Mouse (Mus musculus): ENCODE results near the gene G3bp1. TPM values are rescaled to one million over a fixed set of nuclear protein-coding genes. Genes with fewer than 3 reads are reported as not detected.
A peak's percentile ranks its signal among the peaks of the same experiment; 100 is the strongest.

G3bp1 gene
- polyA plus RNA-seq, 1 experiment from 2014 or later: 188 TPM

DNA sequence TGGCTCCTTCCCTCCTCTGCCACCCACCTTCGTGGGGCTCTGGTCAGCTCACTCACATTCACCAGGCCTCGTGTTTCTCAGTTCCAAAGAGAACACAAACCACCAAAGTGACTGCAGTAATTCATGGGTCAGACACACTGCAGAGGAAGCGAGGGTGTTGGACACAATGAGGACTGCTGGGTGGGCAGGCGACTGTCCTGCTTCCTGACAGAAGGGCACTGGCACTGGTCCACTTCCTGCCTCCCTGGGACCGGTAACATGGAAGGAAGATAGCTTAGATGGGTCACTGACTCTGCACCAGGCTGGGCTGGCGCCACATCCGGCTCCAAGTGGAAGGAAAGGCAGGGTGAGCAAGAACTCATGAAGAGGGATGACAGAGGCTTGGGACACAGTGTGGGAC is 20.0 kb upstream of the G3bp1 start:
- H3K9me3 ChIP-seq: no peaks in the 10 kb centered on the region
- H3K27ac ChIP-seq: peak overlapping the region; percentile 44; the same call in 1 of the 2 replicates
- 62% methylated on average over 7 of the region's 7 CpGs for WGBS
- H3K4me1 ChIP-seq: peaks cover 18% of the 10 kb centered on the region
- no peaks in the 10 kb centered on the region for H3K27me3 ChIP-seq (ENCODE audit: insufficient read depth, poor library complexity, severe bottlenecking)
- DNase-seq (ENCODE audit: low spot score): no peak
- peaks cover 50% of the 10 kb centered on the region for H3K36me3 ChIP-seq
- no peak overlapping the region for H3K4me3 ChIP-seq

DNA sequence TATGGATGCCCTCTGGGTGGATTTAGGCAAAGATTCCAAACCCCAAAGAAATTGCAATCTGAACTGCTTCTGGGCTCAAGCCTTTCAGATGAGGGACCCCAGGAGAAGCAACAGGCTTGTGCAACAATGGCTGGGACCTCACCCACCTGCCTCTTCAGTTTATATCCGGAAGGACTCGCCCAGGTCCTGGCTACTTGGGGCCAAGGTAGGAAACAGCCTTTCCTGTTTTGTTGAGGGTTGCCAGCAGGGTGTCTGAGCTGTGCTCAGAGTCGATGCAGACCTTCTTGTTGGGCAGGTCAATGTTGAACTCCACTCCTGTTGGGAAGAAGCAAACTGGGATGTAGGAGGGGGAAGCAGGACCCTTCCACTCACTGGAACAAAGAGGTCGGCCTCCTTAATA is 19.2 kb upstream of the G3bp1 start:
- WGBS: 74% methylated on average over 4 of the region's 4 CpGs
- Histone ChIP-seq H3K4me1 (peaks cover 12% of the 10 kb centered on the region), H3K9me3 (no peaks in the 10 kb centered on the region), H3K36me3 (peaks cover 55% of the 10 kb centered on the region), H3K4me3 (no peak overlapping the region), H3K27me3 (ENCODE audit: insufficient read depth, poor library complexity, severe bottlenecking) (no peaks in the 10 kb centered on the region), H3K27ac (no peak overlapping the region)
- DNase-seq (ENCODE audit: low spot score): no peak

DNA sequence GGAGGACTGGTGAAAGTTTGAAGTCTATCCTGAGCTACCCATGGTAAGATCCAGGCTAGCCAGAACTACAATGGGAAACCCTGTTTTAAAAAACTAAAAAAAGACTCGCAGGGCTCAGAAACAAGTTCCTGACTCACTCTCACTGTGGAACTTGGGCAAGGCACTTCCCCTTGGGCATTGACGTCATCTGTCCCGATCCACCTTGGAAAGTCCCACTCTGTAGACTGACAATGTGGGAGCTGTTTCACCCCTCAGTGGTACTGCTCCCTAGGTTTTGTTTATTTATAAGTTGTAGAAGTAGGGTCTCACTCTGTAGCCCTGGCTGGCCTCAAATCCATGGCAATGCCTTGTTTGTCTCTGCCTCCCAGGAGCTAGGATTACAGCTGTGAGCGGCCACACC is 15.8 kb upstream of the G3bp1 start:
- H3K4me3 ChIP-seq: no peak overlapping the region
- no peak for DNase-seq (ENCODE audit: low spot score)
- no peaks in the 10 kb centered on the region for H3K9me3 ChIP-seq
- no peaks in the 10 kb centered on the region for H3K27me3 ChIP-seq (ENCODE audit: insufficient read depth, poor library complexity, severe bottlenecking)
- H3K36me3 ChIP-seq: peaks cover 58% of the 10 kb centered on the region
- H3K27ac ChIP-seq: no peak overlapping the region
- WGBS: 80% methylated on average over 4 of the region's 4 CpGs
- peaks cover 10% of the 10 kb centered on the region; the same call in 1 of the 2 replicates for H3K4me1 ChIP-seq

DNA sequence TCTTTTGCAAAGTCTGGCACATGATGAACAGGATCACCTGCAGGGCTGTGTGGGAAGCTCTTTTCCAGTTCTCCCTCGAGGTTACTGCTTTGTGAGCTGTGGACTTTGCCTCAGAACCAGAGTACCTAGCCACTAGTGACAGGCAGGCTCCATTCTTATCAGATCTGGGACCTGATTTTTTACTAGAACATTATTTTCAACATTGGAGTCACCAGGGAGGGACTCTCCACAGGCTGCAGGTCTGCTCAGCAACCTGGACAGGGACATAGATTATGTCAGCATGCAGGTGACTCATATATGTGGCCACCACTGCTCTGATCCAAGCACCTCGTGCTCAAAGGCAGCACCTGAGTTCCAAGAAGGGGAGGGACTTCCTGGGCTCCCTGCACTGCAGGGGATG is 14.3 kb upstream of the G3bp1 start:
- H3K27me3 ChIP-seq (ENCODE audit: insufficient read depth, poor library complexity, severe bottlenecking): no peaks in the 10 kb centered on the region
- H3K4me3 ChIP-seq: no peak overlapping the region
- 80% methylated on average over 2 of the region's 2 CpGs for WGBS
- H3K27ac ChIP-seq: no peak overlapping the region
- H3K36me3 ChIP-seq: peaks cover 42% of the 10 kb centered on the region
- H3K9me3 ChIP-seq: no peaks in the 10 kb centered on the region
- DNase-seq (ENCODE audit: low spot score): no peak
- peaks cover 18% of the 10 kb centered on the region for H3K4me1 ChIP-seq

DNA sequence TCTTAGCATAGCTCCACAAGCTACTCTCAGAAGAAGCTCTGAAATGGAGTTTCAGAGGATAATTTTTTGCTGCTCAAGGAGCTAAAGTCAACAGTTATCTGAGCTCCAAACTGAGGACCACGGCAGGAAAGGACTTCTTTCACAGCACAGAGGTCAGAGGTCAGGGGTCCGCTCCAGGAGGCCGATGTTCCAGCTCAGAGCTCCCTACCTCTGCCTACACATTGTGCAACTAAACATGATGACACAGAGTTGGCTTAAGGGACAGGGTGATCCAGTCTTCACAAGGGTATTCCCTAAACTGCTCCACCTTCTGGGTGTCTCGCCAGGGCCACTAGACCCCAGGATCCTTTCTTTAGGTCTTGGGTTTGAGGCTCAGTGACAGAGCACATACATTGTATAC is 11.0 kb upstream of the G3bp1 start:
- Histone ChIP-seq H3K4me1 (peaks cover 21% of the 10 kb centered on the region), H3K9me3 (no peaks in the 10 kb centered on the region), H3K36me3 (peaks cover 17% of the 10 kb centered on the region), H3K4me3 (no peak overlapping the region), H3K27me3 (ENCODE audit: insufficient read depth, poor library complexity, severe bottlenecking) (no peaks in the 10 kb centered on the region), H3K27ac (peak overlapping the region; percentile 18; the same call in 1 of the 2 replicates)
- no peak for DNase-seq (ENCODE audit: low spot score)
- 56% methylated on average over 4 of the region's 4 CpGs for WGBS

DNA sequence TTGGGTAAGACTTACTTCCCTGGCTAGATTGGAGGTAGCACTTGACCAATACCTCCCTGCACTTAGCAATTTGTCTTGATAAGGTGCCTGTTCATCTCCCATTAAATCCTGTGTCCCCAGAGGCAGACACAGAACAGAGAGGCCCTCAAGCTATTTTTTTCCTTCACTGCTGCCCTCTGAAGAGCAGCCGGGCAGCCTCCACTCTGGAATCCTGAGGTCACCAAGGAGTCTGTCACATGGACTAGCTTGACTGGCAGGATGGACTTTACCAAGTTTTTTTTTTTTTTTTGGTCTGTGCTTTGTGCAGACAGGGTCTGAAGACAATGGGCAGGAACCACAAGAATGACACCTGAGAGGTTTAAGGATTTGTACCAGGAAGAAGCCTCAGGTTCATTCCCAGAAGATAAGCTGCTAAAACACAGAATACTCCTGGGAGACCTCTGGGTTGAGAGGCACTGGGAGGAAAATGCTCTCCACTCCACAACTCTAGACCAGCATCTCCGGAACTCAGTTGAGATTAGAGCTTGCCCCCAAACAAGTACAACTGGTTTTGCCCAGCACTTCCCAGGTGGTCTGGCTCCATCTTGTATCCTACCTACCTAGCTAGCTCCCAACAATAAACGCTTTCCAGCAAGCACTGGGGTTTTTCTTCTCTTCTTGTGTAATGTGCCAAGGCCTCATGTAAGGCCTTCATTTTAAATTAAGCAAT is 9.5 kb upstream of the G3bp1 start:
- Histone ChIP-seq H3K36me3 (peaks cover 7% of the 10 kb centered on the region; the same call in 1 of the 2 replicates), H3K4me1 (peaks cover 21% of the 10 kb centered on the region), H3K27ac (peak overlapping the region; percentile 75), H3K4me3 (peak overlapping the region; percentile 78), H3K9me3 (no peaks in the 10 kb centered on the region), H3K27me3 (ENCODE audit: insufficient read depth, poor library complexity, severe bottlenecking) (no peaks in the 10 kb centered on the region)
- no peak for DNase-seq (ENCODE audit: low spot score)
- 9% methylated on average over 3 of the region's 3 CpGs for WGBS

DNA sequence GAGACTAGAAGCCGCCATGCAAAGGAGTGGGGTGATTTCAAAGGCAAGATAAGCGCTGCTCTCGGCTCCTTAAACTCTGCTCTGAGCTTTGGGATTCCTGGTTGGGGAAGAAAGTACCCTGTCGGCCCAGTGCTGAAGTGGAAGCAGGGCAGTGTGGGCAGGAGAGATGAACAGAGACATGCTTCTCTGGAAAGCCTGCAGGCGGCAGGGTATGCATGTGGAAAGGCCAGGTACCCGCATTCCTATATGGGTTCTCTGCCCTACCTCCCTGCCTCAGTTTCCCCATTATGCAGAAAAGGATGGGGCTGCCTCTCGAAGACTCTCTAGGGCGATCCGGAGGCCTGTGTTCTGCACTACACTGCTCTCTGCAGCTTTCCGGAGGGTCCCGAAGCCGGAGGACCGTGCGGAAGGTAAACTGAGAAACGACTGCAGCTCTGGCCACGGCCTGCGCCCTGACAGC is 8.9 kb upstream of the G3bp1 start:
- DNase-seq (ENCODE audit: low spot score): no peak
- under 1% methylated on average over 17 of the region's 17 CpGs for WGBS

DNA sequence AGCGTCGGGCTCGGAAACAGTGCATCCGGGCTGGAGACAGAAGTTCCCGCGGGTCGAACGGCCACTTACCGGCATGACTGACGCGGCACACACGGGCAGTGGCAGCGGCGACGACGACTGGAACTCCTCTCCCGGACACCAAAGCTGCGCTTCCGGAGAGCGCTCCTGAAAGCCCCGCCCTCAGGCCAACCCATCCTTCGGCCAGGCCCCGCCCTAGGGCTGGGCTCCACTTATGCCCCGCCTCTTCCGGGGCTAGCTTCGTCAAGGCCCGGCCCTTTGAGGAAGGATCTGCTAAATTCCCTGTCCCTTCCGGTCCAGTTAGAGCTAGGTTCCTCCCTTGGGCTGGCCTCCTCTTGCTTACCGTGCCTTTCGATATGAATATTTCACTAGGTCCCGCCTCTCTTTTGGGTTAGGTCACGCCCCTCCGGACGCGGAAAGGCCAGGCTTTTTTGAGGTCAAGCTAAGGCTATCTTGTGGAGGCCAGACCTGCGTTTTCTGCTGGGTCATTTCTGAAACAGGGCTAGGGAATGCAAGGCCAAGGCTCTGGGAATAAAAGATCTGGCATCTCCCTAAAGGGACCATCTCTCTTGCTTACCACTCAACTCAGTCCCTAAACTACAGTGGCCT is 8.4 kb upstream of the G3bp1 start, which contains the start of gene Atox1:
TSS of gene Atox1 (minus strand) at position 221 of the 627 bp plus-strand sequence.
- H3K4me1 ChIP-seq: peaks cover 21% of the 10 kb centered on the region
- H3K27me3 ChIP-seq (ENCODE audit: insufficient read depth, poor library complexity, severe bottlenecking): no peaks in the 10 kb centered on the region
- DNase-seq (ENCODE audit: low spot score): peak; percentile 98
- H3K36me3 ChIP-seq: peaks cover 6% of the 10 kb centered on the region; the same call in 1 of the 2 replicates
- WGBS: under 1% methylated on average over 36 of the region's 36 CpGs
- H3K4me3 ChIP-seq: peak within 1 kb of the TSS; percentile 78
- H3K9me3 ChIP-seq: no peaks in the 10 kb centered on the region
- H3K27ac ChIP-seq: peak within 1 kb of the TSS; percentile 75

More for the DNA sequence above, 8.9 kb upstream of the G3bp1 start:
- Histone ChIP-seq H3K27ac (peak overlapping the region; percentile 75), H3K4me3 (peak overlapping the region; percentile 78), H3K36me3 (peaks cover 6% of the 10 kb centered on the region; the same call in 1 of the 2 replicates), H3K9me3 (no peaks in the 10 kb centered on the region), H3K27me3 (ENCODE audit: insufficient read depth, poor library complexity, severe bottlenecking) (no peaks in the 10 kb centered on the region), H3K4me1 (peaks cover 21% of the 10 kb centered on the region)

DNA sequence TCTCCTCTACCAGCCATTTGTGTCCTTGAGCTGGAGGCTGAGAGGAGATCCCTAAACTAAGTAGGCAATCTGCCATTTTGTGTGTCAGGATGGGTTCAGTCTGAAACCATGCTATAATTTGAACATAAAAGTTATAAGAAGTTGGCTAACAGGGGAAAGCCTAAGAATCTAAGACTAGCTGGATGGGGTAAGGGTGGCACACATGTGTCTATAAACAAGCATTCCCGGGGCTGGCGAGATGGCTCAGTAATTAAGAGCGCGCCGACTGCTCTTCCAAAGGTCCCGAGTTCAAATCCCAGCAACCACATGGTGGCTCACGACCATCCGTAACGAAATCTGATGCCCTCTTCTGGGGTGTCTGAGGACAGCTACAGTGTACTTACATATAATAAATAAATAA is 7.3 kb upstream of the G3bp1 start:
- no peak for DNase-seq (ENCODE audit: low spot score)
- no peak overlapping the region for H3K27ac ChIP-seq
- H3K27me3 ChIP-seq (ENCODE audit: insufficient read depth, poor library complexity, severe bottlenecking): no peaks in the 10 kb centered on the region
- H3K4me3 ChIP-seq: no peak overlapping the region
- peaks cover 21% of the 10 kb centered on the region for H3K4me1 ChIP-seq
- WGBS: 93% methylated on average over 9 of the region's 9 CpGs
- peaks cover 6% of the 10 kb centered on the region; the same call in 1 of the 2 replicates for H3K36me3 ChIP-seq
- H3K9me3 ChIP-seq: no peaks in the 10 kb centered on the region

DNA sequence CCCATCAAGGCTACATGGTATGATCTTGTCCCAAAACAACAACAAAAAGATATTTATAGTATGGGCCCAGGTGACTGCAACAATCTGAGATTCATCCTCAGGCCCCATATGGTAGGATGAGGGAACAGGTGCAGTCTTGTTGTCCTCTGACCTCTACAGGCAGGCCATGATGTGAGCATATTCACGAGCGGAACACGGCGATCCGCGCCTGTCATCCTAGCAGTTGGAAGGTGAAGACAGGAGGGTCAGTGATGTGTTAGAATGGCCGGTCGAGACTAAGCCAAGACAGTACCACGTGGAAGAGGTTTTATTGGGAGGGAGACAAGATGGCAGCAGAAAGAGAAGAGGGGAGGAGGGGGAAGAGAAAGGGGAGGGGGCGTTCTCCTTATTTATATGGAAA is 4.8 kb upstream of the G3bp1 start:
- Histone ChIP-seq H3K36me3 (no peaks in the 10 kb centered on the region), H3K4me3 (no peak overlapping the region), H3K4me1 (peaks cover 15% of the 10 kb centered on the region), H3K27me3 (ENCODE audit: insufficient read depth, poor library complexity, severe bottlenecking) (no peaks in the 10 kb centered on the region), H3K27ac (no peak overlapping the region), H3K9me3 (no peaks in the 10 kb centered on the region)
- no peak for DNase-seq (ENCODE audit: low spot score)
- 80% methylated on average over 10 of the region's 10 CpGs for WGBS

DNA sequence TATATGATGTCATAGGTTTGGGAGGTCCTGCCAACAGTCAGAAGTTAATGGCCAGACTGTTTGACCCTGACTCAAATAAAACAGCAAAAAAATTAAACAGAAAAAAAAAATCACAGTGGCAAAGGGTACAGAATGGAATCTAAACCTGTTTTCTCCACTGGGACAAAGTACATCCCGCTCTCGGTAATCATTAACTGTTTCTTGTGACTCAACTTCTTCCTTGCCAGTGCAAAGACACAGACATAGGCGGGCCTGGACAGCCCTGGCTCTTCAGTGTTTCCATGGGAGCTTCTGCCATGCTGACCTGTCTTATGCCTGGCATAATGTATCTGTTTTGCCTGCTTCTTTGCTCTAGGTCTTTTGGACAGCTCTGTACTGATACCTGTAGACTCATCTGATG is 4.3 kb upstream of the G3bp1 start:
- no peak overlapping the region for H3K27ac ChIP-seq
- no peaks in the 10 kb centered on the region for H3K27me3 ChIP-seq (ENCODE audit: insufficient read depth, poor library complexity, severe bottlenecking)
- H3K36me3 ChIP-seq: no peaks in the 10 kb centered on the region
- no peaks in the 10 kb centered on the region for H3K9me3 ChIP-seq
- H3K4me3 ChIP-seq: no peak overlapping the region
- 88% methylated on average over 3 of the region's 3 CpGs for WGBS
- DNase-seq (ENCODE audit: low spot score): no peak
- H3K4me1 ChIP-seq: peaks cover 11% of the 10 kb centered on the region; the same call in 1 of the 2 replicates

DNA sequence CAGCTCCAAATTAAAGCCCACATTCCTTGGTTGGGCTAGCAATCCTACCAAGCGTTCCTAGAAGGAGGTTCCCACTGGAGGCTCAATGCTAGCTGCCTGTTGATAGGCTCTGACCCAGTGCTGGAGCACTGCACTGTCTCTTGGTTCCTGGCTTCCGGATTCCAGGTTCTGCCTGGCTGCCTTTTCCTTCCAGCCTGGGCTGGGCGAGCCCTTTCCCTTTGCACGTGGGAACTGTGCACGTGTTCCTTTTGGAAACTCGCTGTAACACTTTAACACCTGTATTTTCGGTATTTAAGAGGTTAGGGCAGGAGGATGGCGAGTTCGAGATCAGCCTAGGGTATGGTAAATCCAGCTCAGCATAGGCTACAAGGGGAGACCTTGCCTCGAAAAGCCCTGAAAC is 1.5 kb upstream of the G3bp1 start:
- H3K9me3 ChIP-seq: no peaks in the 10 kb centered on the region
- no peaks in the 10 kb centered on the region for H3K27me3 ChIP-seq (ENCODE audit: insufficient read depth, poor library complexity, severe bottlenecking)
- peak overlapping the region; percentile 88 for H3K27ac ChIP-seq
- H3K36me3 ChIP-seq: peaks cover 15% of the 10 kb centered on the region
- H3K4me3 ChIP-seq: peak overlapping the region; percentile 91
- H3K4me1 ChIP-seq: peaks cover 21% of the 10 kb centered on the region
- no peak for DNase-seq (ENCODE audit: low spot score)
- WGBS: 73% methylated on average over 10 of the region's 10 CpGs

DNA sequence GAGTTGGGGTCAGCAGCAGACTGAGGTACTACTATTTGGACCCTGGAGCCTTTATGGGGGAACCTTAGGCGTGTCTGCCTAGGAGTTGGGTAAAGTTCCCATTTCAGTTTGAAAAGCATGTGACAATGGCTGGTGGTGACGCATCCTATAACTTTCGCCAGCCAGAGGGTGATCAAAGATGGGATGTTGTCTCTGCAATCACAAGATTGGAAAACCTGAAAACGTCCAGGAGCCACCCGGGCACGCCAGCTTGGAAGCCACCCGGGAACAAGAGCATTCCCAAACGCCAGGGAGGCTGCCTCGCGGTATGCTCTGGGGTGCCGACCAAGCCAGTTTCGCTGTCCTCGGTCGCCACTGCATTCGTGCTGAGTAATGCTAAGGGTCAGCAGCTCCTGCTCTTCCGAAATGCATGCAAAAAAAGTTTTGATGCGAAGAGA is 856 bp upstream of the G3bp1 start:
- DNase-seq (ENCODE audit: low spot score): peak; percentile 81
- Histone ChIP-seq H3K9me3 (no peaks in the 10 kb centered on the region), H3K36me3 (peaks cover 20% of the 10 kb centered on the region), H3K27me3 (ENCODE audit: insufficient read depth, poor library complexity, severe bottlenecking) (no peaks in the 10 kb centered on the region), H3K4me1 (peaks cover 26% of the 10 kb centered on the region), H3K27ac (peak overlapping the region; percentile 88), H3K4me3 (peak overlapping the region; percentile 91)
- WGBS: 5% methylated on average over 17 of the region's 17 CpGs

Data from heart, embryonic 10.5 days (tissue).